Mouse (Mus musculus) thymus, postnatal 25 days (tissue): ENCODE measurements around the gene Rpl36a-ps1.
A peak's percentile ranks its signal among the peaks of the same experiment; 100 is the strongest.
"Not testable (repeated sequence)": the region's sequence is repeated elsewhere in the genome, so short reads cannot be mapped to it uniquely, and the experiment has no call there.

ENCODE experiments used
- DNase-seq: peaks from one replicate; pipeline ENCODE4 v3.0.0; 2022

Rpl36a-ps1 gene

GRCm38 (mm10) chr14:98994218-98994617 is at the start of gene Rpl36a-ps1:
Gene Rpl36a-ps1 (minus strand): TSS chr14:98994318.
- DNase-seq: no peak

DNA sequence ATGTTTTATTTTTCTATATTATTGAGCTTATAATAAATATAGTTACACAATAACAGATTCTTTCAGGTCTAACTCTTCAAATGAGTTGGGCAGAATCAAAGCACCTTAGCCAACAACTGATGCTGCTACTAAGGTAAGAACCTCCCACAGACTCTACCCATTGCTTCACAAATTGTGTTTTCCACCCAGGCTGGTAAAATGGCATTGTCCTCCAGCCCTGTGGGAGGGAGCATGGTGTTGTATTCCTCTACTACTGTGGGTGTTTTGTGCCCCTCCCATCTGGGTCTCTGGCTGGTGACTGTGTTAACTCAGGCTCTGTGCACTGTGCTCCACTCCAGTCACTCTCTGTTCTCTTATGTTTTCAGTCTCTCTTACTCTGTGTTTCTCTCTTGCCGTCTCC is 49.4 kb upstream of the Rpl36a-ps1 start:
- no peak for DNase-seq

DNA sequence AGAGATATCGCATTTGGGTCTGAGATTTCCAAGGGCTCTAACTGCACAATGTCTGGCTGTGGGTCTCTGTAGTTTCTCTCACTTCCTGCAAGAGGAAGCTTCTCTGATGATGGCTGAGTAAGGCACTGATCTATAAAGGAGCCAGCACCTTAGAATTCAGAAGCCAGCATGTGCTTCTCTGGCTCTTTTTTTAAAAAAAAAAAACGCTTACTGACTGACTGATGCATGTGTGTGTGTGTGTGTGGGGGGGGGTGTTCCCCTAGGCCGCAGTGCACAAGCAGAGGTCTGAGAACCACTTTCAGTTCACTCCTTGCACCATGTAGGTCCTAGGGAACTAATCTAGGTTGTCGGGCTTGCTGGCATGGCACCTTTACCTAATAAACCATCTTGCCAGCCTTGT is 47.3 kb upstream of the Rpl36a-ps1 start:
- DNase-seq: peak; percentile 13

GRCm38 (mm10) chr14:99039308-99039707 is 45.2 kb upstream of the Rpl36a-ps1 start:
- not testable (repeated sequence) for DNase-seq

- DNase-seq: no peak
These were observed 43.6 kb upstream of the Rpl36a-ps1 start for GRCm38 (mm10) chr14:99037703-99038102.

DNA sequence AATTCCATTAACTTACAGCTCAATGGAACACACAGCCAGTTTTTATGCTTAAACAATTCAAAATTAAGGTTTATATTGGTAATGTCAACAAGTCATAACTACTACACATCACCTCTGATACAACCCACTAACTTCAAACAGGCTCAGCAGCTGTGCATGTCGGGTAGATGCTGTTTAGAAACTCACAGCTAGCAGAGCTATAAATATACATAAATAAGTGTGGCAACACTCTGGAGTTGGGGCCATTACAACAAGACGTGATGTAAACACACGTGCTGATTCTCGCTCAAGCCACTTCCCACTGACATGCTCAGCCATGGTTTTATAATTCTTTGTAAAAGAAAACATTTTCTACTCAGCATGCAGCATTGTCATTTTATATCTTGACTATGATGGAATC is 41.9 kb upstream of the Rpl36a-ps1 start:
- DNase-seq: no peak

GRCm38 (mm10) chr14:99034851-99035250 is 40.7 kb upstream of the Rpl36a-ps1 start:
- DNase-seq: not testable (repeated sequence)

DNA sequence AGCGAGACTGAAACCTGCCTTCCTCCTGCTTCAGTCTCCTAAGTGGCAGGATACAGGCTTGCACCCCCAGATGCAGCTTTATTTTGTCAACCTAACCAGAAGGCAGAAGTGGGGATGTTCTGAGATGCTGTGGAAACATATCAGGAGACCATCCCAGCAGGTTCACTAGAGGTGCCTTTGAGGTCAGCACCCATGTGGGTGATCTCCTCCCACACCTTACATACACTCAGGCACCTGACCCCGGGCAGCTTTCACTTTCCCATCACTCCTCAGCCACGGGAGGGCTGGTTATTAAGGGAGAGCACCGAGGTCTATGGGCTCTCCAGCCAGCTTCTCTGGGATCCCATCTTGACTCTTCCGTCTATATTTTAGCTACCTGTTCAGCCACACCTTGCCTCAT is 38.5 kb upstream of the Rpl36a-ps1 start:
- DNase-seq: no peak

GRCm38 (mm10) chr14:99031337-99031873 is 37.3 kb upstream of the Rpl36a-ps1 start:
- no peak for DNase-seq

GRCm38 (mm10) chr14:99029987-99030386 is 35.9 kb upstream of the Rpl36a-ps1 start:
- DNase-seq: no peak

DNA sequence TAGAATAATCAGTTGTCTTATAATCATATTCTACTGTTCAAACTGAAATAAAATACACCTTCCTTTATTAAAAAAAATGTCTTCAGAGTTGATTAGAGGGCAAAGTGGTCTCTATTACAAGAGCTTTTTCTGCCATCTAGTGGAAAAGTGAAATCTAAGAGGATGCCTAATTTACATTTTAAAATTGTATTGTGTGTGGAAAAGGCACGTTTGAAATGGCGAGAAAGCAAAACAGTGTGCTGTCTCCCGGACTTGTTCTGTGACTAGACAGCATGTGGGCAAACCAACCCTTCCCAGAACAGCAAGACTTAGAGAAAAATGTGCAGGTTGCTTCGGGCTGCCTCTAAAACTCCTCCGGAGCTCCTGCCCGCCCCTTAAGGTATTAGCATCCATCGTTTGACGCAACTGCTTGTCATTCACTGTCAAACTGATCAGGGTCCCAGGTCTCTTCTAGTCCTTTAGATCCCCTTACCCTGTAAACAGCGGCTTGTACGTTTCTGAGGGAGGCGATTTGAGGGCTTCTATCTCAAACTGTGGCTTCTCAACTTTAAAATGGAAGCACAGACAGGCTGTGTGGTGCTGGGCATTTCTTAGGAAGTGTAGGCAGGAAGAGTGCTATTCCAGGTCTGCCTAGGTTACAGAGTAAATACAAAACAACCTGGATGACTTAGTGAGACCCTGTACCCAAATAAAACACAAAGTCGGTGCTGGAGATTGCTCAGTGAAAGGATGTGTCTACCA is 28.4 kb upstream of the Rpl36a-ps1 start:
- DNase-seq: no peak

- no peak for DNase-seq
These were observed 25.2 kb upstream of the Rpl36a-ps1 start for GRCm38 (mm10) chr14:99019136-99019808.

DNA sequence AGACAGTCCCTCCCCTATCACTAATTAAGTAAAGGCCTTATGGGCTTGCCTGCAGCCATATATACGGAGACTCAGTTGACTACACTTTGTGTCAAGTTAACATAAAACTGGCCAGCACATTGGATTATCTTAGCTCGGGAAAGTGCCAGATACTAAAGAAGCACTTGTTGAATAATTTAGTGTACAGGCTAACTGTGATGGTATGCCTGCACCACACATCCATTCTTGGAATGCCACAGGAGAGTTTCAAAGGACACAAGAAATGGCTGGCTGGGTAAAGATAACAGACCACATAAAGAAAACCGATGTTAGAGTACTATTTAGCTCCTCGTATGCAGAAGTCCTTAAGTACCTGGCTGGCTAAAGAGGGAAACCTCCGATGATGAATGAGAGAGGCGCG is 24.6 kb upstream of the Rpl36a-ps1 start:
- DNase-seq: no peak

GRCm38 (mm10) chr14:99010920-99011313 is 16.8 kb upstream of the Rpl36a-ps1 start:
- no peak for DNase-seq

- no peak for DNase-seq
These were observed 16.3 kb upstream of the Rpl36a-ps1 start for GRCm38 (mm10) chr14:99010224-99010919.

DNA sequence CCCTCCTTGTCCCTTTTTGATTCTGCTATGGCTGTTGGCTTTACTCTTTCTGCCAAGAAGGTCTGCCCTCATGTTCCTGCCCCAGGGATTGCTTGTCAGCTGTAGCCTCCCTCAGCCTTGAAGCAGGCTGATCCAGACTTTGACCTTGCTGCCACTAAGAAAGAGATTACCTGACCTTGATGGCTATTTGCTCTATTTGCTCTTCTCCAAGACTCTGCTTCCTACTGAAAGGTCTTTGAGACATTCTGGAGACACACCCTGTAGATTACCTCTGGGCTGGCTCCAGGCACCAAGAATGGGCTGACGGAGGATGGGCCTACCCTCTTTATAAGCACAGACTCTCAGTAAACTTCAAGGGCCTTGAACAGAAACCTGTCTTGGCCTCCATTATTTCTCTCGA is 1.6 kb downstream of the Rpl36a-ps1 start:
- DNase-seq: no peak

- no peak for DNase-seq
These were observed 3.5 kb downstream of the Rpl36a-ps1 start for GRCm38 (mm10) chr14:98990636-98991035.

DNA sequence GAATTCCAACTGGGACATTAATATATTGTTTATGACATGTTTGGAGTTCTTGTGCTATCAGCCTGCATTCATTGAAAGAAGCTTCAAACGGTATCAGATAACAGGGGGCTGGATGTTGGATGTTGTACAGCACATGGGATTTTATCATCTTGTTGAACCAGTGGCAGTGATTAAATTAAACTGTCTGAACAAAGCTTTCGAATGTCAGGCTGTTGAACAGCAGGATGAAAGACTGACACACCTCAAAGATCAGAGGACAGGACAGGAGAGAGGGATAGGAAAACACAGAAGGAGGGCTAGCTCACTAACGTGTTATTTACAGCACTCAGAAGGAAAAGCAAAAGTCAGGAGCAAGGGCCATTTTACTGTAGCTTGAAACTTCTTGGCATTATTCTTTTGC is 4.3 kb downstream of the Rpl36a-ps1 start:
- DNase-seq: no peak

GRCm38 (mm10) chr14:98971921-98972320 is 22.2 kb downstream of the Rpl36a-ps1 start:
- no peak for DNase-seq

GRCm38 (mm10) chr14:98958978-98959658 is 35.0 kb downstream of the Rpl36a-ps1 start:
- DNase-seq: no peak

- DNase-seq: no peak
These were observed 37.3 kb downstream of the Rpl36a-ps1 start for GRCm38 (mm10) chr14:98956788-98957187.

GRCm38 (mm10) chr14:98952441-98952840 is 41.7 kb downstream of the Rpl36a-ps1 start:
- DNase-seq: no peak
